Mouse (Mus musculus): ENCODE data around the gene Tbxas1. TPM values are rescaled to one million over a fixed set of nuclear protein-coding genes. Genes with fewer than 3 reads are reported as not detected.

Gene Tbxas1
- total RNA-seq, 2 experiments from 2014 or later = 1.0 to 1.4 TPM

DNA sequence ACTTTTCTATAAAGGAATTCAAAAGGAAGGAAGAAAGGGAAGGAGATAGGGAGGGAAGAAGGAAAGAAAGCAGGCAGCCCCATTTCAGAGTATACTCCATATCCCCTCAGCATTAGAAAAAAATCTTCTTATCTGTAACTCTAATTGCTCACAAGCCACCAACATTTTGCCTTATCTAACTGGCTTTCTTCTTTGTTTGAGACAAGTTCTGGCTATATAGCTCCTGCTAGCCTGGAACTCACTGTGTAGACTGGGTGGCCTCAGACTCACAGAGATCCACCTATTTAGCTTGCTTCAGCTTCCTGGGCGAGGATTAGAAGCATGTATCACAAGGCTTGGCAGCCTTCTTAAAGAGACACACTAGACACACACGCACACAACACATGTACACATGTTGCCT lies 23.5 kb upstream of the Tbxas1 start:
- intact Hi-C loops (cut with DNase I) = no loop called here
- no peak for DNase-seq

DNA sequence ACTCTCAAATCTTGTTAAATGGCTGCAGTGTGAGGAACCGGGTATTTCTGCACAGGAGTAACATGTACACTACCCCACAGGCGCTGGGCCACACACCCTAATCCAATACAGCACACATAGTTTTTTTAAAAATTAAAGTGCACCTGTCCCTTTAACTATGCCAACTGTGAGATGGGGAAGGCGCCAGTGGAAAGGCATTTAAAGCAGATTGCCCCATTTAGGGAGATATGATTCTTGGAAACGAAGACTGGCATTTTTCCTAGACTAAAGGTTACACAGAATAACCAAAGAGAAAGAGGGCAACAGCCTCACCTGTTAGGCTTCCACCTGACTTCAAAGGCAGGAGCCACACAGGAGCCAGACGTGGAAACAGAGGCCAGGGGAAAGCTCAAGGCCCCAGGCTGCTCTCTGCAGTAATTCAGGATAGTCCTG lies 21.6 kb upstream of the Tbxas1 start:
- intact Hi-C loops (cut with DNase I) = no loop called here
- no peak for DNase-seq

DNA sequence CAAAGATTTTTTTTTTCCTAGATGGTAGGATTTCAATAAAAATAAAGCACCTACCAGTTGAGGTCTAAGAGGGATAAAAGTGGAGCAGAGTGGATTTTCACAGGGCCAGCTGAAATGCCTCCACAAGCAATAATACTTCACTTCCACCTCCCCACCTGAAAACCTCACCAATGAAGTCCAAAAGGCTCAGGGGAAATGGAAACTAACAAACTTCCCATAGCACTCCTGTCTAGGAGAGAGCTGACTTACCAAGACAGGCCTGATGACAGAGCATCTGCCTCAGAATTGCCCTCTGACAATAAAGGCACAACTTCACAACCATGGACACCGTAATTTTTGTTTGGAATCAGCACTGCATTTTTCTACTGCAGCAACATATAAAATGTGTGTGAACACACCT lies 15.4 kb upstream of the Tbxas1 start:
- DNase-seq = no peak
- intact Hi-C loops (cut with DNase I) = no loop called here

DNA sequence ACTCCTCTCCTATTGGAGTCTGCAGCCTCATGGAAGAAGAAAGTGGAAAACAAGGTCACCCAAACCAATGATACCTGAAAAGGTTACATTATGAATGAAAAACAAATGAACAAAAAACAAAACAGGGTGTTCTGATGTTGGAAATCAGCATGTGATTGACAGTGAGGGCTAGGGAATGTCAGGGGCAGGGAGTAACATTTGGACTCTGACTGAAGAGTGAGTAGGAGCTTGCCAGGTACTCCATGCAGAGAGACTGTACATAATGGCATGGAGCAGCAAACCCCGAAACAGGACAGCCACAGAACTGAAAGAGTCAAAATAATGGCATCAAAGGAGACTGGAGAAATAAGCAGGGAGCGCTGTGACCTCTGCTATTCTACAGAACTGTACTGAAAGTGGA lies 14.9 kb upstream of the Tbxas1 start:
- intact Hi-C loops (cut with DNase I) = no loop called here
- no peak for DNase-seq

DNA sequence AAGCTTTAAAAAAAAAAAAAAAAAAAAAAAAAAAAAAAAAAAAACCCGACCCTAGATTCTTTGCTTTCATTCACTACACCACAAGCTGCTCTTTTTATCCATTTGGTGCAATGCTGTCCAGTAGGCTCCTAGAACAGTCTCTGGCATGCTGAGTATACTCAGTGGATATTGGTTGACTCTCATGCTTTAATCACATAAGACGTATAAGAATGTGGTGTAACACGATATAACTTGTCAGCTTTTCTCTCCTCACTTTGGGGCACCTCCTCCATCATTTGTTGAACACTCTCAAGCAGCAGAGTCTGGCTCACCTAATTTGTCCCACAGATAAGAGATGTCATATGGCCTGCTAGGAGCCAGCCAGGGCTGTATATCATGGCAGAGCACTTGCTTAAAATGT lies 11.6 kb upstream of the Tbxas1 start:
- intact Hi-C loops (cut with DNase I) = no loop called here

DNA sequence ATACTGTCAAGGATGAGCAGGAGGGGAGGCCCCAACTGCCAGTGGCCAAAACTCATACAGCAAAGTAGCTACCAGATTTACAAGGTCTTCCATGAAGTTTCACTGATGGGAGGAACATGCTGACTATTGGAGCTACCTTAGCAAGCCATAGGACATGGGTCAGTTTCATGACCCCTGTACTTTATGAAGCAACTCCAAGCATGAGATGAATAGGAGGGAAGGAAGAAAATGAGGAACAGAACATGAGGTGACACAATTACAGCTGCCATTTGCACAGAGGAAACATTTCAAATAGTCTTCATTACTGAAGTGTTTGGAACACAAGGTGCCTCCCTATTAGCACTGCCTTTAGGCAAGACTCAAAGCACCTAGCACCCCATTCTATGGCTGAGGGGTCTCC lies 9.4 kb upstream of the Tbxas1 start:
- intact Hi-C loops (cut with DNase I) = no loop called here

More for the DNA sequence above, 11.6 kb upstream of the Tbxas1 start:
- DNase-seq = no peak

DNA sequence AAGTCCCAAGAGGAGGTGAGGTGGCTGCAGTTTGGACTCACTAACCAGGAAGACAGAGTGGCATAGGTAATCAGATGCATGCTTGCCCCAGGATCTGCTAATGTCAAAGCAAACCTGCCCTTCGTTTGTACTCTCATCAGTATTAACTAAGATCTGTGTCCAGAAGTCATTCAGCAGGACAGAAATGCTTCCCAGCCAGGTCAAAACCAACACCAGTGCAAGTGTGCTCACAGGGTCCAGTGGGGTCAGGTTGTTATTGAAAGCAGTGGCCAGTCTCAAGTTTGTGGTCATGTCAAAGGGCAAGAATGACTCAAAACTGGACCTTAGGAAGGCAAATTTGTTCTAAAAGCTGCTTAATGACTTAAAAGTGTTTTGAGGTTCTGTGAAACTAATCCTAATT lies 8.8 kb upstream of the Tbxas1 start:
- no peak for DNase-seq
- intact Hi-C loops (cut with DNase I) = no loop called here

More for the DNA sequence above, 9.4 kb upstream of the Tbxas1 start:
- no peak for DNase-seq

DNA sequence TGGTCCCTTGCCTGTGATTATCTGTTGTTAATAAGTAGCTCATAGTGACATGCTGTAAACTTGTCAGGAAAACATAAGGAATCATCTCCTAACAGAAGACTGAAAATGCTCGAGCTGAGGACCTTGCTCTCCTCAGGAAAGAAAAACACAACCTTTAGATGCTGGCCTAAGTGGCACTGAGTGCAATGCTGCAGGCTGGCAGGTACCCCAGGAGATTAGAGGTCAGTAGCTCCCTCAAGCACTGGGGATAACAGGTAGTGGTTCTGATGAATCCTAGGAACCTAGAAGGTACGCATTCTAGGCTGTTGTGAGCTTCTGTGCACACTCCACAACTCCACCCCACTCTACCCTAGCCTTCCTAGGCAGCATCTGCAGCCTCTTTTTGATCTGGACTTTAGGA lies 8.4 kb upstream of the Tbxas1 start:
- DNase-seq = no peak
- intact Hi-C loops (cut with DNase I) = no loop called here

DNA sequence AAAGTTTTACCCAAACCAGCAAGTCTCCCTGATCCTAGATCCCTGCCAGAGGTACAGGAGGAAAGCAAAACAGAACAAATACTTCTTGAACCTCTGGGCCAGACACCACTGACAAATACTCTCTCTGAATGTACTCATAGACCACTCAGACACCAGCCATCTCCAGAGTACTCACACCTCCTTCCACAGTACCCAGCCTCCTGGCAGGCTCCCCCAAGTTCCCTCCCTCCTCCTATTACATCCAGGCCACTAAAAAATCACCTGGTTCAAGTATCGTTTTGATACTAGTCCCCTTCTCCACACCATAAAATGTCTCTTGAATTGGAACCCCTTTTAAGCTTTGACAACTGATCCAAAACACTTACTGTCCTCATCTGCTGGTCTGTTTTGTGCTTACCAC lies 7.9 kb upstream of the Tbxas1 start:
- intact Hi-C loops (cut with DNase I) = no loop called here
- no peak for DNase-seq

DNA sequence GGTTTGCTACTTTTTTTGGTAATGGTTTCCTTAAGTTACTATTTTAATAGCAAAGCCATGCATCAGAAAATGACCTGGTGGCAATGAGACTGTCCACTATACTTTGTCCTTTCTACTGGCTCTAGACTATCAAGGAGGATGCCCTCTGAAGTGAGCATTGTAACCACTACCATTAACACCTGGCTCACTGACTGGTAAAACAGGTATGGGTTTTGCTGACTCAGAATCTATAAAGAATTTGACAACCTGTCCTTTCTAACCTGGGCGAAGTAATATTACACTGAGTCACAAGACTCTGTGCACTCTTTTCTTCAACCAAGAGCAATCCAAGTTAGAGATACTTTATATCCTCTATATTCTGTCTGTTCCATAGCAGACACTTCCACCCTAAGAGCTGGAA lies 6.2 kb upstream of the Tbxas1 start:
- intact Hi-C loops (cut with DNase I) = no loop called here
- no peak for DNase-seq

DNA sequence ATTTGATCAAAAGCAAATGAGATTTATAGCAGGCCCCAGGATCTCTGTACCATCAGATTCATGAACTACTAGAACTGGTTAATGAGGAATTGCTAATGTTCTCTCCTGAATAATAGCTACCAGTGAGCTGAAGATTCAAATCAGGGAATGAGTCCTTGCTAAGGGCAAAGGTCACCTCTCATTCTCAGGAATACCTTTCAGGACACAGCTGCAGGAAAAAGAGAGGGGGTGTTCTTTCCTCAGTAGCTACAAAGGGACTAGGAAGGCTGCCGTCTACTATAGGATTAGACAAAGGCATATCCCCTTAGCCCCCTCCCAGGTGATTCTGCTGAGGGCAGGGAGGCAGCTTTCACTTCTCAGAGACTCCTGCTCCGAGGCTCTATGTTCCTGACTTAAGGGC lies 5.1 kb upstream of the Tbxas1 start:
- intact Hi-C loops (cut with DNase I) = loop anchor here (2.0 to 10.0 kb wide), 4 partner anchors 13 to 335 kb away; partner anchors contain the start of gene Fmc1
- DNase-seq = no peak

DNA sequence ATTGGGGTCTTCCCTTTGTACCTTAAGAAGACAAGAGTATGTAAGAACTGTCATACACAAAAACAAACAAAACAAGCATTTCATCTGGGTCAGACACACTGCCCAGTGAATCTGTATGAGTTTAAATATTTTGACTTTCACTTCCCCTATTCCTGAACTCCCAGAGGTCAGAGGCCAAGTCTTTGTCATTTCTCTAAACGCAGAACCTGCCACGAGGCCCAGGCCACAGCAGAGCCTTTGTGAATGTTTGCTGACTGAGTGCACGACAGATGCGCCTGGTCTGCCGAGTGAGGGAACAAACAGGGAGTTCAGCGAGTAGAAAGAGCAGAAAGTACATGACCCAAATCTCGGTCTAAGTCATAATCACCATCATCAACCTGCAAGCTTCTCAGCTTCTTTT lies 4.2 kb upstream of the Tbxas1 start:
- no peak for DNase-seq
- intact Hi-C loops (cut with DNase I) = loop anchor here (2.0 to 10.0 kb wide), 4 partner anchors 14 to 336 kb away; partner anchors contain the start of gene Fmc1

DNA sequence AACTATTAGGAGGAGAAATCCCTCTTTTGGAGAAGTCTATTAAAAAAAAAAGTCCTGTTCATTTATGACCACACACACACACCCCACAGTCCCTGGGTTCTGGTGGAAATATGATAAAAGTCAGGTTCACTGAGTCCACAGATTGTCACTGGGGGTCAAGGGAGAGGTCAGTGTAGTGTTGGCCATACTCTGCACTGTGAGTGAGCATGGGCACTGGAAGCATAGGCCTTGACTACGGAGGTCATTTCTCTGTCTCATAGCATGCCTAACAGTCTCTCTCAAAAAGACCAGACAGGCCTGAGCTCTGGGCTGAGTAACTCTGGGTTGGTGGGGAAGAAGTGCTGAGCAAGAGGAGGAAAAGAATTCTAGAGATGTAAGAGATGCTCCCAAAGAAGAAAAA lies 1.9 kb upstream of the Tbxas1 start:
- DNase-seq = no peak
- intact Hi-C loops (cut with DNase I) = loop anchor here (5.0 to 10.0 kb wide), 3 partner anchors 66 to 339 kb away; partner anchors contain the start of gene Fmc1

DNA sequence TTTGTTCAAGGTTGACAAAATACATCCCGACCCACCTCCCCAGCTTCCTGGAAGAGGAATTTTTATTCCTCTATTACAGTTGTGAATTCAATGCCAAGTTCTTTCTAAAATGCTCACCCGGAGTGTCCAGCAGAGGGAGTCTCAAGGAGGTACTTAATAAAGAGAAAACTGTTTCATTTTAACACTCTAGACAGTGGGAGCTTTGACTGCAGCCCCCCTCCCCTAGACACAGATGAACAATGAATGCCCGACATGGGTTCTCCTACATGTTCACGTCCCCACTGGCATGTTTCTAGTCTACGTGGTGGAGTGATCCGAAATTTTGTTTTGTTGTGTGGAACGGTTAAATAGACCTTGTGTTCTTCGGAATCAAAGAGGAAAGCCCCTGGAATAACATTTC lies 1.2 kb upstream of the Tbxas1 start:
- intact Hi-C loops (cut with DNase I) = loop anchor here (2.0 to 10.0 kb wide), 4 partner anchors 67 to 339 kb away; partner anchors contain the start of gene Fmc1
- DNase-seq = peak; percentile 78 to 79

DNA sequence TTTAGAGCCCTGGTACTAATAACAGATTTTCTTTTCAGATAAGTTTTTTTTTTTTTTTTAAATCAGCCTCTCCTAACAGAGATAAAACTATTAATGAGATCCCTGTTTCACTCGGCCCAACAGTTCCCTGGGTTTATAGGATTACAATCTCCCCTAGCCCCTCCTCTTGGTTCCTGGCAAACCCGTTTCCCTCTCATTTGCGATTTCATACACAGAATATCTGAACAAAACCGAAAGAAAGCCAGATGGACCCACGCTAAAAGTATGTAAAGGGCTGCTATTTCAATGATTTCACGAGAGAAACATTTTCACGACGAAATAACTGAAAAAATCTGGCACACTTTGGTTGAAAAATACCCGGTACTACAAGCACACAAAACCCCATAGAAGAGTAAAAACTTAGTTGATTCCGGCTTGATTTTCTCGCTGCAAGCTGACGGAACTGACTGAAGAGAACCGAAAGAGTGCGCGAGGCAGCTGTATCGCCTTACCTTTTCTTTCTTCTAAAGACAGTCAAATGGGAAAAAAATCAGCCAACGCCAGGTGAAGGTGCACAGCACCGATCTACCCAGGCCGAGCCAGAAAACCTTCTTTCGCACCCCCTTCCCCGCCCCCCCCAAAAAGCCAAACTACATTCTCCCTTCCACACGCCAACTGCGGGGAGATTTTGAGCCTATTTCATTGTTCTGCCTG lies 493 bp upstream of the Tbxas1 start:
- intact Hi-C loops (cut with DNase I) = loop anchor here (2.0 to 10.0 kb wide), 5 partner anchors 38 to 340 kb away; partner anchors contain the start of gene Fmc1

DNA sequence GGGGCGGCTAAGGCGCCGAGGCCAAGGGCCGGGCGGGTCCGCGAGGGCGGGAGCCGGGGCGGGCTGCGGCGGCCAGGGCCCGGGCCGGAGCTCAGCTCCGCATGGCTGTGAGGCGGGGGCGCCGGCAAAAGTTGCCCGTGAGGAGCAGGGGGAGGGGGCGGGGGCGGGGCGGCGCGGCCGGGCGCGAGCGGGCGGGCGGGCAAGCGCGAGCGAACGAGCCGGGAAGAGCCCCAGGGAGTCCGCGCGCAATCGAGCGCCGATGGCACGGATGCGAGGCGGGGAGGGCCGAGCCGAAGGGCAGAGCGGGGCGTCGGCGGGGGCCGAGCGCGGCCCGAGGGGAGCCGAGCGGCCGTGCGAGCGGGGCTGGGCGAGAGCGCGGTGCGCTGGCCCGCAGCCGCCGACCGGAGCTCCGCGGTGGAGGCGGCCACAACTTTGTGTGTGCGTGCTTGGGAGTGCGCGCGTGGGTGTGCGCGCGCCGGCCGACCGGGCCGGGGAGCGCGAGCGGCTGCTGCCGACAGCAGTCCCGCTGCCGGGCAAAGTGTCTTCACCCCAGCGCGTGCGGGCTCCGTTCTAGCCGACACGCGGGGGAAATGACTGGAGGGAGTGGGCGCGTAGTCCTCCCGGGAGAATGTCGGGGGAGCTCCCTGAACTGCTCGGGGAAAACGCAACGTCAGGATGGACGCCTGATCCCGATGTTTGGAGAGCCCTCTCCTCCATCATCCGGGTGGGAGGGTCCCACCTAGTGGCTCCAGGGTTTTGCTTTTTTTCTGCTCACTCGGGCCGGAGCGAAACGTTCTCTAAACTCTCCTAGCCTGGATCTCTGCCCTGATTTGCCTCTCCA lies 1.1 kb downstream of the Tbxas1 start, which contains the start of gene Hipk2:
Gene Hipk2 (minus strand): TSS at position 95 of the 841 bp plus-strand sequence.
- intact Hi-C loops (cut with DNase I) = loop anchor here (5.0 to 10.0 kb wide), 3 partner anchors 36 to 341 kb away; partner anchors contain the start of gene Fmc1

More for the DNA sequence above, 493 bp upstream of the Tbxas1 start:
- DNase-seq = peak; percentile 39 to 51

DNA sequence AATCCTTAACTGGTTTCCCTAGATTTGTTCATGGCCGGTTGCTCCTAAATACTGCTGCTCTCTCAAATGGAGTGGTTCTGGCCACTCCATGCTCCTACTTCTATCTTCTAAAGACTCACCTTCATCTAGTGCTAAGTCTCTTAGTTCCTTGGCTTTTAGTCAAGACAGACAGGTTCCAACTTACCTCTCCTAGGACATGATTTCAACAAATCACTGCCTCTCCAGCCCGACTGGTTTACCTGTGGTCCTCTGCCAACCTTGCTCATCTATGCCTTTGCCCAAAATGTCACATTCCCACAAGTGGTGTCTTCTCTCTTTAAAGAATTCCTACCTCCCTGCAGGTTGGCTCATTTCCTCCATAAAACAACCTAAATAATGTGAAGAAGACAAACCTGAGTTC lies 2.5 kb downstream of the Tbxas1 start:
- DNase-seq = no peak
- intact Hi-C loops (cut with DNase I) = loop anchor here (5.0 to 10.0 kb wide), 3 partner anchors 35 to 343 kb away; partner anchors contain the start of gene Fmc1

More for the DNA sequence above, 1.1 kb downstream of the Tbxas1 start, which contains the start of gene Hipk2:
- DNase-seq = peak; percentile 89 to 90

DNA sequence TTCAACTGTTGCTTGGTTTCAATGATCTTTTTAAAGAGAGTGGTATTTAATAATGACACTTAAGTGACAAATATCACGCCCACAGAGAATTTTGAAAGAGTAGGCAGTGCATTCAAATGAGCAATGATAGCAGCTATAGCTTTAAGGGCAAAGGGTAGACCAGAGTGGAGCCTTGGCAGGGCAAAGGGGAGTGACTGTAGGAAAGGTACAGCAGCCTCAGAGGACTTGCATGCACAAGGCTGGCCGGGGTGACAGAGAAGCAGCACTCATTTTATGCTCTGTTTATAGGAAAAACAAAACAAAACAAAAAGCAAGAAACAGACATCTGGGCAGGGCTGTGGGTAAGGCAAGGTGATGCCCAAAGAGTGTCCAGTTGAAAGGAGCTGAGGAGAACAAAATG lies 6.3 kb downstream of the Tbxas1 start:
- intact Hi-C loops (cut with DNase I) = no loop called here
- no peak for DNase-seq

DNA sequence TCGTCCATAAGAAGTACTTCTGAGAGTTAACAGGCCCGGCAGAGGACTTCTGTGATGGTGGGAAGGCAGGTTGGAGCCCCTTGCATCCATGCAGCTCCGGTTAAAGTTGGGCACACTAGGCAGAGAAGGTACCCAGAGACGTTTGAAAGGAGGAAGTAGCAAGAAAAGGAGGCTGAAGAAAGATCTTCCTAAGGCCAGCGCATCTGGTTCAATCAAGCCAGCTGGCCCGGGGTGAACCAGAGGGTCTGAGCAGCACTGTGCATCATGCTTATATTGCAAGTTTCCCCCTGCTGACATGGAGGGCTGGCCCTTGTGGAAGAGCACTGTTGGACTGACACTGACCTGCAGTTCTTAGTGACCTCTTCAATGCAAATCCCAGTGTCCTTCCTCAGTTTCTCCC lies 6.8 kb downstream of the Tbxas1 start:
- intact Hi-C loops (cut with DNase I) = no loop called here
- no peak for DNase-seq

DNA sequence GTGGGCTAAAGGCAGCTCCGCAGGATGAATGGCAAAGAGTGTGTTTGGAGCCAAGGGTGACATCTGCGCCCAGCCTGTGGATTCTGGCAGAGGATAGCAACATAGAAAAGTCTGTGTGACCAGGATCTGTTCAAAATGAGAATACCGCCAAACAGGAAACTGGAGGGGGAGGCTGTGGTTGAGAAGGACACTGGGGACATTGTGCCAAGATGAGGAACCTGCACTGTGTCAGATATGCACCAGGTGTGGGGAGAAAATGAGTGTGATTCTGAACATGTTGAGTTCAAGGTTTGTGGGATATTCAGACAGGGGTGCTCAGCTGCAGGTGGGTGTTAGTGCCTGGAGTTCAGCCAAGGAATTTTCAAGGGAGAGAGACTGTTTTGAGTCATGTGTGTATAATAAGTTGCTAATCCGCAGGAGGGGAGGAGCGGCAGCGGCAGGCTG lies 7.5 kb downstream of the Tbxas1 start:
- peak in 1 of 2 experiments; percentile 23 for DNase-seq
- intact Hi-C loops (cut with DNase I) = no loop called here

DNA sequence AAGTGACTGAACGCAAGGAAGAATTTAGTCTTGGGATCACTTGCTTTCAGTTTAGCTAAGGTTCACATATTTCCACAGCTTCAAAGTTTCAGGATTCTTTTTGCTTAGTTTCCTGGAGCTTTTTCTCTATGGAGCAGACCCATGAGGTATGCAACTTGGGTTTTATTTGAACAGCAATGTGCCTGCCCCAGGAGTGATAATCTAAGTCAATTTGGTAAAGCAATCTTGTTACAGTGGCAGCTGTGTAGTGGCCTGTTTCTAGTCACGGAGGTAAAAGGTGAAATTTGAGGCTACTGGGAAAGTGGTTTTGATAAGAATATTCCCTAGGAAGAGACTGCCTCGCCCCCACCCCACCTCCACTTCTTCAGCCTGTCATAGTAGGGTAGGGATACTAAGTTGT lies 9.3 kb downstream of the Tbxas1 start:
- no peak for DNase-seq
- intact Hi-C loops (cut with DNase I) = no loop called here

Measured in heart, postnatal 10 days (tissue).